Mouse (Mus musculus) ES-Bruce4 (cell line): Measurements from ENCODE around the gene C130050O18Rik.

Source experiments
- CTCF ChIP-seq: IDR thresholded peaks from one replicate; pipeline ENCODE4 v1.8.1; 2011; ENCODE audit warnings: low read depth, low read length
- POLR2A ChIP-seq: IDR thresholded peaks from one replicate; pipeline ENCODE4 v1.8.1; 2011; ENCODE audit warnings: low read length; ENCODE audit not compliant: insufficient read depth

DNA sequence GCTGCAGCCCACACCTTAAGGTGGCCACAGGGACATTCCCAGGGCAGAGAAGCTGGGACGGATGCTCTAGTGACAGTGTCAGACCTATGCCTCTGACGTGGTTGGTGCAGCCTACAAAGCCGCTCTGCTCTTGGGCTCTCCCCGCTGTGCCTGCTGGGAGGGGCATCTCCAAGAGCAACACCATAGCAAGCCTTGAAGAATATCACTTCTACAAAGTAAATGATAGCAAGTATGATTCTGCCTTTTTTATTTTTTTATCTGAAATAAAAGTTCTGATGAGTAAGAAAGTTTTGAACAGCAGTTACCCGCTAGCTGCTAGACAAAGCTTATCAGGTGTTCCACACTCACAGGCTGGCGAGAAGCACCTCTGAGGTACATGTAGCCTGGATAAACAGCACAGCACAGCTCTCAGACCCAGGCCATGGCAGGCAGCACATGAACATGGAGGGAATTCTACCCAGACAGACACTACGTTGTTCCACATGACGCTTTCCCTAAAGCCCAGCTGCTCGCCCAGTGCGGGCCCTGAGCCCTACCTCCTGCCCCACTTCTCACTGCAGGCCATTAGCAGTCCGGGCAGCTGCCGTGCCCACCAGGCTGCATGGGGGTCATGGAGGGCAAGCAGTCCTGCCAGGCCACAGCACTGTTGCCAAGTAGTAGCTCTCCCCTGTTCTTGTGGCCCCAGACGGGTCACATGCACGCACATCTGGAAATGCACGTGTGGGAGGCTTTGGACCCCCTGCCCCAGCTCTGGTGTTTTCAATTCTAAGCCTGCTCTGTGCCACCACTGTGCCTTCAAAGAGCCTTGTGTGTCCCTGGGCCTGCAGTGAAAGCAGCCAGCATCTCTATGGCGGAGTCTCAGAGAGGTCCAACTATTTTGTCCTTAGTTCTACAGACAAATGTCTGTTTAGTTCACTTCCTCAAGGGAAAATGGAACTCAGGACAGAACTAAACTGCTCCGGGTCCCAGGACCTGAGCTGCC is 16.1 kb upstream of the C130050O18Rik start:
- TF ChIP-seq CTCF = no peak
- TF ChIP-seq POLR2A = no peak
